Mouse (Mus musculus): ENCODE measurements at regions not wholly inside any gene's neighbourhood (a gene's known extent, or its start where the extent isn't known, plus 50 kb on each side); places are given as distances from the start of the nearest gene placed in this dataset.
A peak's percentile ranks its signal among the peaks of the same experiment; 100 is the strongest.

GRCm38 (mm10) chrX:105684433-105684832 is 79.6 kb upstream of the Fgf16 start:
- TF ChIP-seq POLR2A (IDR thresholded peaks at IDR 0.05; ENCODE audit: low read depth, low read length) (no peak), BHLHE40 (IDR thresholded peaks at IDR 0.05; ENCODE audit: low read depth, low read length) (no peak), UBTF (IDR thresholded peaks at IDR 0.05; ENCODE audit: low read depth, low read length) (no peak), RCOR1 (conservative IDR thresholded peaks at IDR 0.05; ENCODE audit: low read depth, low read length) (no peak)
- H3K9ac ChIP-seq (ENCODE audit: insufficient read depth, low read depth) = no peak overlapping the region
- dilution Hi-C loops (cut with MboI; ENCODE audit: extremely low pct_ligation_motif_present, extremely low pct_unique_long_range_greater_than_20kb, low sequenced_read_pairs) = no loop called here
- H3K4me1 ChIP-seq (ENCODE audit: control insufficient read depth in 1 of 2, insufficient read depth in 2 of 2) = no peaks in the 10 kb centered on the region
- H3K9me3 ChIP-seq (replicated peaks; ENCODE audit: low read length) = no peaks in the 10 kb centered on the region
- no peak overlapping the region for H3K4me2 ChIP-seq (ENCODE audit: insufficient read depth, low read depth, poor library complexity, severe bottlenecking)
- H3K4me3 ChIP-seq (replicated peaks in 1 of 3; ENCODE audit: low read depth in 2 of 3, low read length in 2 of 3, poor library complexity in 1 of 3) = no peak overlapping the region
- no peaks in the 10 kb centered on the region for H3K27me3 ChIP-seq (replicated peaks)
- no peaks in the 10 kb centered on the region for H3K79me2 ChIP-seq (replicated peaks; ENCODE audit: control insufficient read depth, extremely low read depth, insufficient read depth, poor library complexity, severe bottlenecking)
- no peak overlapping the region for H3K27ac ChIP-seq (ENCODE audit: insufficient read depth, low read depth)
- no peaks in the 10 kb centered on the region for H3K36me3 ChIP-seq (replicated peaks in 1 of 2; ENCODE audit: control insufficient read depth in 1 of 2, insufficient read depth in 1 of 2, low read length in 1 of 2)
- in situ Hi-C loops (cut with MboI; ENCODE audit: low pct_ligation_motif_present, low pct_unique_long_range_greater_than_20kb, low sequenced_read_pairs) = no loop called here
- DNase-seq (ENCODE audit: extremely low read depth) = no peak

- H3K9me3 ChIP-seq (replicated peaks; ENCODE audit: low read length) = no peaks in the 10 kb centered on the region
- no peak overlapping the region for H3K4me3 ChIP-seq (replicated peaks in 1 of 3; ENCODE audit: low read depth in 2 of 3, low read length in 2 of 3, poor library complexity in 1 of 3)
- no peaks in the 10 kb centered on the region for H3K36me3 ChIP-seq (replicated peaks in 1 of 2; ENCODE audit: control insufficient read depth in 1 of 2, insufficient read depth in 1 of 2, low read length in 1 of 2)
- H3K27ac ChIP-seq (ENCODE audit: insufficient read depth, low read depth) = no peak overlapping the region
- no peak overlapping the region for H3K9ac ChIP-seq (ENCODE audit: insufficient read depth, low read depth)
- DNase-seq (ENCODE audit: extremely low read depth) = no peak
- dilution Hi-C loops (cut with MboI; ENCODE audit: extremely low pct_ligation_motif_present, extremely low pct_unique_long_range_greater_than_20kb, low sequenced_read_pairs) = no loop called here
- peaks cover 2 to 5% of the 10 kb centered on the region in 2 experiments; a peak in 2 of 4 replicates for H3K4me1 ChIP-seq (ENCODE audit: control insufficient read depth in 1 of 2, insufficient read depth in 2 of 2)
- in situ Hi-C loops (cut with MboI; ENCODE audit: low pct_ligation_motif_present, low pct_unique_long_range_greater_than_20kb, low sequenced_read_pairs) = no loop called here
- no peak overlapping the region for H3K4me2 ChIP-seq (ENCODE audit: insufficient read depth, low read depth, poor library complexity, severe bottlenecking)
- H3K27me3 ChIP-seq (replicated peaks) = no peaks in the 10 kb centered on the region
- TF ChIP-seq CHD2 (IDR thresholded peaks at IDR 0.05; ENCODE audit: low read length) = no peak
- TF ChIP-seq BHLHE40 (IDR thresholded peaks at IDR 0.05; ENCODE audit: low read depth, low read length) = peak; percentile 70
- TF ChIP-seq ETS1 (conservative IDR thresholded peaks at IDR 0.05; ENCODE audit: low read depth, low read length) = peak; percentile 69
- TF ChIP-seq ZC3H11A (IDR thresholded peaks at IDR 0.05; ENCODE audit: low read depth, low read length) = no peak
- no peak for TF ChIP-seq ZMIZ1 (IDR thresholded peaks at IDR 0.05; ENCODE audit: low read depth, low read length)
- TF ChIP-seq EP300 (IDR thresholded peaks at IDR 0.05; ENCODE audit: low read length) = peak; percentile 46
- TF ChIP-seq MEF2A (IDR thresholded peaks at IDR 0.05; ENCODE audit: borderline replicate concordance, low read depth, low read length) = peak; percentile 77
- H3K79me2 ChIP-seq (replicated peaks; ENCODE audit: control insufficient read depth, extremely low read depth, insufficient read depth, poor library complexity, severe bottlenecking) = no peaks in the 10 kb centered on the region
Observed at GRCm38 (mm10) chrX:105710676-105711241, 53.3 kb upstream of the Fgf16 start.
